Mouse (Mus musculus): ENCODE data around the gene Gtf2i. TPM values are rescaled to one million over a fixed set of nuclear protein-coding genes. Genes with fewer than 3 reads are reported as not detected.

Gene Gtf2i
- total and polyA plus RNA-seq, 3 experiments, result 28.4 to 60.9 (median 42.2) TPM

DNA sequence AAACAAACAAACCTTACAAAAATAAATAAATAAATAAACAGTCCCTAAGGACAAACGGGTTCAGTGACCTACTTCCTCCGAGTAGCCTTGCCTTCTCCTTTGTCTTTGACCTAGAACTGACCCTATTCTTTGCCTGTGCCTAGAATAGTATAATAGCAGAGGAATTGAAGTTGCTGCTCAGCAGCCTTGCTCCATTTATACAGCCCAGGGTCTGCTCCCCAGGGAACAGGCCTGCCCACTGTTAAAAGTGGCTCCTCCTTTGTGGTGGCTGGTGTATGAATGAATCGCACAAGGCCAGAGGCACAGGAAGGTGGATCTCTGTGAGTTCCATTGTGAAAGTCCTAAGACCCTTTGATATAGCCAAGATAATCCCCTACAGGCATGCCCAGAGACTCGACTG lies 14.8 kb upstream of the Gtf2i start:
- dilution Hi-C loops (cut with MboI; ENCODE audit: extremely low pct_ligation_motif_present, extremely low pct_unique_long_range_greater_than_20kb, low sequenced_read_pairs) (no loop called here), in situ Hi-C loops (cut with MboI; ENCODE audit: low pct_ligation_motif_present, low pct_unique_long_range_greater_than_20kb, low sequenced_read_pairs) (no loop called here)
- Histone ChIP-seq H3K79me2 (replicated peaks; ENCODE audit: control insufficient read depth, extremely low read depth, insufficient read depth, poor library complexity, severe bottlenecking) (no peaks in the 10 kb centered on the region), H3K27ac (ENCODE audit: insufficient read depth, low read depth) (no peak overlapping the region), H3K4me3 (replicated peaks in 1 of 3; ENCODE audit: low read depth in 2 of 3, low read length in 2 of 3, poor library complexity in 1 of 3) (no peak overlapping the region), H3K27me3 (replicated peaks) (no peaks in the 10 kb centered on the region), H3K9me3 (replicated peaks; ENCODE audit: low read length) (peaks cover 2% of the 10 kb centered on the region), H3K4me2 (ENCODE audit: insufficient read depth, low read depth, poor library complexity, severe bottlenecking) (no peak overlapping the region), H3K9ac (ENCODE audit: insufficient read depth, low read depth) (no peak overlapping the region), H3K4me1 (ENCODE audit: control insufficient read depth in 1 of 2, insufficient read depth in 2 of 2) (peaks cover 19 to 70% of the 10 kb centered on the region in 2 experiments), H3K36me3 (replicated peaks in 1 of 2; ENCODE audit: control insufficient read depth in 1 of 2, insufficient read depth in 1 of 2, low read length in 1 of 2) (no peaks in the 10 kb centered on the region)
- peak; percentile 53 for DNase-seq (ENCODE audit: extremely low read depth)
- TF ChIP-seq ZMIZ1 (IDR thresholded peaks at IDR 0.05; ENCODE audit: low read depth, low read length) (no peak), JUND (conservative IDR thresholded peaks at IDR 0.05; ENCODE audit: low read depth, low read length) (no peak), RCOR1 (conservative IDR thresholded peaks at IDR 0.05; ENCODE audit: low read depth, low read length) (no peak), EP300 (IDR thresholded peaks at IDR 0.05; ENCODE audit: low read length) (no peak), USF1 (IDR thresholded peaks at IDR 0.05; ENCODE audit: low read depth, low read length) (no peak), PAX5 (IDR thresholded peaks at IDR 0.05; ENCODE audit: low read length) (no peak)

- no peak overlapping the region for H3K27ac ChIP-seq (ENCODE audit: insufficient read depth, low read depth)
- DNase-seq (ENCODE audit: extremely low read depth), result no peak
- no peaks in the 10 kb centered on the region for H3K27me3 ChIP-seq (replicated peaks)
- H3K4me3 ChIP-seq (replicated peaks in 1 of 3; ENCODE audit: low read depth in 2 of 3, low read length in 2 of 3, poor library complexity in 1 of 3), result no peak overlapping the region
- H3K36me3 ChIP-seq (replicated peaks in 1 of 2; ENCODE audit: control insufficient read depth in 1 of 2, insufficient read depth in 1 of 2, low read length in 1 of 2), result no peaks in the 10 kb centered on the region
- TF ChIP-seq MXI1 (IDR thresholded peaks at IDR 0.05; ENCODE audit: low read depth, low read length), result no peak
- H3K4me2 ChIP-seq (ENCODE audit: insufficient read depth, low read depth, poor library complexity, severe bottlenecking), result no peak overlapping the region
- H3K9ac ChIP-seq (ENCODE audit: insufficient read depth, low read depth), result no peak overlapping the region
- dilution Hi-C loops (cut with MboI; ENCODE audit: extremely low pct_ligation_motif_present, extremely low pct_unique_long_range_greater_than_20kb, low sequenced_read_pairs), result no loop called here
- peaks cover 18 to 69% of the 10 kb centered on the region in 2 experiments for H3K4me1 ChIP-seq (ENCODE audit: control insufficient read depth in 1 of 2, insufficient read depth in 2 of 2)
- peaks cover 2% of the 10 kb centered on the region for H3K9me3 ChIP-seq (replicated peaks; ENCODE audit: low read length)
- in situ Hi-C loops (cut with MboI; ENCODE audit: low pct_ligation_motif_present, low pct_unique_long_range_greater_than_20kb, low sequenced_read_pairs), result no loop called here
- no peaks in the 10 kb centered on the region for H3K79me2 ChIP-seq (replicated peaks; ENCODE audit: control insufficient read depth, extremely low read depth, insufficient read depth, poor library complexity, severe bottlenecking)
These were observed 14.0 kb upstream of the Gtf2i start for GRCm38 (mm10) chr5:134328482-134329001.

GRCm38 (mm10) chr5:134325856-134326566 lies 11.5 kb upstream of the Gtf2i start:
- in situ Hi-C loops (cut with MboI; ENCODE audit: low pct_ligation_motif_present, low pct_unique_long_range_greater_than_20kb, low sequenced_read_pairs), result no loop called here
- TF ChIP-seq ZNF384 (IDR thresholded peaks at IDR 0.05; ENCODE audit: low read depth, low read length) (peak; percentile 71), SMC3 (IDR thresholded peaks at IDR 0.05; ENCODE audit: low read depth, low read length) (no peak), ZC3H11A (IDR thresholded peaks at IDR 0.05; ENCODE audit: low read depth, low read length) (no peak)
- dilution Hi-C loops (cut with MboI; ENCODE audit: extremely low pct_ligation_motif_present, extremely low pct_unique_long_range_greater_than_20kb, low sequenced_read_pairs), result no loop called here
- DNase-seq (ENCODE audit: extremely low read depth), result no peak
- Histone ChIP-seq H3K4me1 (ENCODE audit: control insufficient read depth in 1 of 2, insufficient read depth in 2 of 2) (peaks cover 8 to 47% of the 10 kb centered on the region in 2 experiments; a peak in 3 of 4 replicates), H3K79me2 (replicated peaks; ENCODE audit: control insufficient read depth, extremely low read depth, insufficient read depth, poor library complexity, severe bottlenecking) (no peaks in the 10 kb centered on the region), H3K9ac (ENCODE audit: insufficient read depth, low read depth) (no peak overlapping the region), H3K27me3 (replicated peaks) (no peaks in the 10 kb centered on the region), H3K36me3 (replicated peaks in 1 of 2; ENCODE audit: control insufficient read depth in 1 of 2, insufficient read depth in 1 of 2, low read length in 1 of 2) (no peaks in the 10 kb centered on the region), H3K9me3 (replicated peaks; ENCODE audit: low read length) (no peaks in the 10 kb centered on the region), H3K4me2 (ENCODE audit: insufficient read depth, low read depth, poor library complexity, severe bottlenecking) (no peak overlapping the region; the same call in 1 of the 2 replicates), H3K27ac (ENCODE audit: insufficient read depth, low read depth) (no peak overlapping the region), H3K4me3 (replicated peaks in 1 of 3; ENCODE audit: low read depth in 2 of 3, low read length in 2 of 3, poor library complexity in 1 of 3) (no peak overlapping the region)

Data from CH12.LX (cell line).